Mouse (Mus musculus) neural tube, embryonic 11.5 days (tissue): ENCODE measurements around the gene Wfdc6a. TPM values are rescaled to one million over a fixed set of nuclear protein-coding genes. Genes with fewer than 3 reads are reported as not detected.
"Not testable (repeated sequence)": the region's sequence is repeated elsewhere in the genome, so short reads cannot be mapped to it uniquely, and the experiment has no call there.

Experiments used
- ATAC-seq: fragments of 200-750 bp; cut with Nextera tagmentation; 2 replicates; pipeline ENCODE4 v1.8.0; 2017; ENCODE audit warnings: moderate number of reproducible peaks, mild to moderate bottlenecking, moderate TSS enrichment, moderate library complexity; ENCODE audit not compliant: insufficient read depth, low FRiP score, low TSS enrichment
- DNase-seq: peaks from one replicate; pipeline ENCODE4 v3.0.0-alpha.2; 2015; ENCODE audit warnings: low spot score
- H3K27ac ChIP-seq: fragments of 300-500 bp; sonication (generic); 2 replicates; pipeline ENCODE4 v1.5.1; 2014; ENCODE audit warnings: low read depth, mild to moderate bottlenecking, low read length
- H3K27me3 ChIP-seq: fragments of 300-500 bp; sonication (generic); 2 replicates; pipeline ENCODE4 v1.6.1; 2014; ENCODE audit warnings: mild to moderate bottlenecking, low read length, mixed read lengths; ENCODE audit not compliant: control insufficient read depth, insufficient read depth
- H3K36me3 ChIP-seq: fragments of 300-500 bp; sonication (generic); 2 replicates; pipeline ENCODE4 v1.6.1; 2014; ENCODE audit warnings: mild to moderate bottlenecking, low read length, moderate library complexity, mixed read lengths; ENCODE audit not compliant: control insufficient read depth, insufficient read depth
- H3K4me1 ChIP-seq: fragments of 300-500 bp; sonication (generic); 2 replicates; pipeline ENCODE4 v1.6.1; 2014; ENCODE audit warnings: low read length, mixed read lengths; ENCODE audit not compliant: control insufficient read depth, insufficient read depth
- H3K4me2 ChIP-seq: fragments of 300-500 bp; sonication (generic); 2 replicates; pipeline ENCODE4 v1.6.1; 2014; ENCODE audit warnings: low read depth, mild to moderate bottlenecking, moderate library complexity
- H3K4me3 ChIP-seq: fragments of 300-500 bp; sonication (generic); 2 replicates; pipeline ENCODE4 v1.5.1; 2014; ENCODE audit warnings: low read depth, low read length
- H3K9ac ChIP-seq: fragments of 300-500 bp; sonication (generic); 2 replicates; pipeline ENCODE4 v1.6.1; 2014; ENCODE audit warnings: mild to moderate bottlenecking, low read length
- H3K9me3 ChIP-seq: fragments of 300-500 bp; sonication (generic); 2 replicates; pipeline ENCODE4 v1.6.1; 2016; ENCODE audit warnings: low read length; ENCODE audit not compliant: control insufficient read depth
- WGBS: fragments of 180-500 bp; shearing (Covaris S2); extraction: QIAGEN DNeasy Blood & Tissue Kit; methylation state at CpG from one replicate; pipeline ENCODE4 v1.1.7; 2014; 5-methylcytosine and 5-hydroxymethylcytosine counted together
- polyA plus RNA-seq: library from polyadenylated mRNA; unstranded; fragments of >200 nt; fragmentation: Nextera tagmentation; extraction: Ambion mirVana; gene quantifications from 2 replicates; pipeline ENCODE4 v1.2.1, GENCODE M21; 2014

Wfdc6a gene
- polyA plus RNA-seq, 1 experiment from 2014 or later = not detected

GRCm38 (mm10) chr2:164593494-164593893 lies 8.2 kb upstream of the Wfdc6a start, which contains the start of gene Eppin:
TSS of gene Eppin (minus strand) at chr2:164593594.
- no peak within 1 kb of the TSS for H3K4me3 ChIP-seq
- no peak within 1 kb of the TSS for H3K9ac ChIP-seq
- no peaks in the 10 kb centered on the region for H3K36me3 ChIP-seq
- ATAC-seq (no peak), DNase-seq (no peak)
- H3K4me1 ChIP-seq = no peaks in the 10 kb centered on the region
- no peaks in the 10 kb centered on the region for H3K27me3 ChIP-seq
- WGBS = 83% methylated on average over 4 of the region's 4 CpGs
- no peaks in the 10 kb centered on the region for H3K9me3 ChIP-seq
- H3K4me2 ChIP-seq = no peak within 1 kb of the TSS
- H3K27ac ChIP-seq = no peak within 1 kb of the TSS

- whole genome bisulfite sequencing = 11% methylated on average over 4 of the region's 4 CpGs
- Histone ChIP-seq H3K9me3 (no peaks in the 10 kb centered on the region), H3K36me3 (no peaks in the 10 kb centered on the region), H3K27me3 (no peaks in the 10 kb centered on the region), H3K4me3 (no peak overlapping the region), H3K4me1 (no peaks in the 10 kb centered on the region; the same call in 1 of the 2 replicates), H3K27ac (no peak overlapping the region), H3K9ac (no peak overlapping the region), H3K4me2 (no peak overlapping the region)
- DNase-seq (peak; percentile 44), ATAC-seq (no peak)
Observed at GRCm38 (mm10) chr2:164592014-164592413, 6.8 kb upstream of the Wfdc6a start.

DNA sequence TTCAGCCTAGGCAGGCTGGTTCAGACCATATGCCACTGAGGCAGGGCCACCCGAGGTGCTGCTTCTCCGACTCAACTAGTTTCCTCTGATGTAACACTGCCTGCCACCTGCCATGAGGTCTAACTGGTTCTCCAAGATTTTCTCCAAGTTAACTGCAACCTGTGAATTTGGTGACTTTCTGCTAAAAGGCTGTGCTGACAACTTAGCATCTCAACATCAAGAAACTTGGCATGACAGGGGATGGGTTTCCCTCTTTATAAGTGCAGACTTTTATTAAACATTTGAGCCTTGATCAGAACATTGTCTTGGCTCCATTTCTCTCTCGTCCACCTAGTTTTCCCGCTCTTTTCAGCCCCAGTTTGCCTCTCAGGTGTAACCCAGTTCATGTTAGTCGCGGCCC lies 11.9 kb downstream of the Wfdc6a start, which contains the start of gene Spint3:
Gene Spint3 (minus strand): TSS at position 101 of the 400 bp plus-strand sequence.
- H3K9me3 ChIP-seq, H3K27me3 ChIP-seq, H3K9ac ChIP-seq, H3K4me2 ChIP-seq, H3K27ac ChIP-seq, H3K4me3 ChIP-seq, H3K4me1 ChIP-seq, H3K36me3 ChIP-seq, DNase-seq, ATAC-seq: not testable (repeated sequence)
- WGBS = 79% methylated on average over 6 of the region's 6 CpGs

DNA sequence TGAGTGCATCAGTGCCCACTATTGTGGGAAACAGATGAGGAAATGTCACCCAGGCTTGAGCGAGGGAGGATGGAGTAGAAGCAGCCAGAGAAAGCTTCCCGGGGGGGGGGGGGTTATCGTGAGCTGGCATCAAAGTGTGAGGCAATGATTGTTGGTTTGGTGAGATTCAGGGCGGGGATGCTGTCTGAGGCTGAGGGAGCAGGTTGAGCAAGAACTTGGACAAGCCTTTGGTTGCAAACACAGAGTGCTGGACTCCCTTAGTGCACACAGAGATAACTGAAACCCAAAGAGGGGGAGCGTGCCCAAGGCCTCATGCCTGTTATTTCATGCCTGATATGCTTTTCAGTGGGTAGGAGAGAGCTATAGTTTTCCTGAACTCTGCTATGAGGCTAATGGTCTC lies 17.8 kb downstream of the Wfdc6a start:
- ATAC-seq = no peak

GRCm38 (mm10) chr2:164566997-164567396 lies 18.2 kb downstream of the Wfdc6a start:
- no peaks in the 10 kb centered on the region for H3K36me3 ChIP-seq
- H3K27me3 ChIP-seq = 0 out of 2 replicates have a peak, but pooled peaks cover 8% of the 10 kb centered on the region
- DNase-seq (no peak), ATAC-seq (no peak)
- H3K4me2 ChIP-seq = no peak overlapping the region
- no peak overlapping the region for H3K9ac ChIP-seq
- no peak overlapping the region for H3K27ac ChIP-seq
- H3K4me1 ChIP-seq = 0 out of 2 replicates have a peak, but pooled peaks cover 3% of the 10 kb centered on the region
- WGBS = 92% methylated on average over 2 of the region's 2 CpGs
- no peaks in the 10 kb centered on the region for H3K9me3 ChIP-seq
- H3K4me3 ChIP-seq = no peak overlapping the region

More for the DNA sequence above, 17.8 kb downstream of the Wfdc6a start:
- no peak overlapping the region for H3K27ac ChIP-seq
- no peak overlapping the region for H3K9ac ChIP-seq
- WGBS = 95% methylated on average over 5 of the region's 5 CpGs
- DNase-seq = no peak
- H3K4me2 ChIP-seq = no peak overlapping the region
- 0 out of 2 replicates have a peak, but pooled peaks cover 3% of the 10 kb centered on the region for H3K4me1 ChIP-seq
- H3K36me3 ChIP-seq = no peaks in the 10 kb centered on the region
- H3K9me3 ChIP-seq = no peaks in the 10 kb centered on the region
- no peak overlapping the region for H3K4me3 ChIP-seq
- 0 out of 2 replicates have a peak, but pooled peaks cover 5% of the 10 kb centered on the region for H3K27me3 ChIP-seq

DNA sequence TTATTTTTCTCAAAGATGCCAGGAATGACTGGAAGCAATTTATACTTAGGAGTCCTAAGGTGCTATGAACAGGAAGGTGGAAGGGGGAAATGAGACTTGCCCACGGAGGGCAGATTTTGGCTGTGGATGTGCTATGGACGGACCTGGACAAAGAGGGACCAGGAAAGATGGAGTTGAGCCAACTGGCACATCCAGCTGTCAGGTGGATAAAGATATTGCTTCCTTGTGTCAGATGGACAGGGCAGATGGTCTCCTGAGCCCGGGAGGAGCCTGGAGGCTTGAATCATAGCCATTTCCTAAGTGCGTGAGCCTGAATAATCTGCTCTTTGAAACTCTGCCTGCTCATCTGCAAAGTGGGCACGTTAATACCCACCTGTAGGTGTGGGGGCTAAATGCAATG lies 20.9 kb downstream of the Wfdc6a start:
- WGBS = 75% methylated on average over 5 of the region's 5 CpGs
- Histone ChIP-seq H3K4me1 (0 out of 2 replicates have a peak, but pooled peaks cover 3% of the 10 kb centered on the region), H3K4me2 (no peak overlapping the region), H3K36me3 (no peaks in the 10 kb centered on the region), H3K4me3 (no peak overlapping the region), H3K27me3 (0 out of 2 replicates have a peak, but pooled peaks cover 8% of the 10 kb centered on the region), H3K9ac (no peak overlapping the region), H3K27ac (no peak overlapping the region), H3K9me3 (no peaks in the 10 kb centered on the region)
- DNase-seq = no peak
- no peak for ATAC-seq

- ATAC-seq = peak; percentile 53
- Histone ChIP-seq H3K27me3 (0 out of 2 replicates have a peak, but pooled peaks cover 8% of the 10 kb centered on the region), H3K9me3 (no peaks in the 10 kb centered on the region), H3K9ac (peak overlapping the region; percentile 65), H3K4me1 (0 out of 2 replicates have a peak, but pooled peaks cover 3% of the 10 kb centered on the region), H3K36me3 (no peaks in the 10 kb centered on the region), H3K4me3 (peak overlapping the region; percentile 37), H3K27ac (no peak overlapping the region), H3K4me2 (peak overlapping the region; percentile 61)
- WGBS = under 1% methylated on average over 32 of the region's 32 CpGs
- peak; percentile 69 for DNase-seq
Observed at GRCm38 (mm10) chr2:164563339-164564038, 21.8 kb downstream of the Wfdc6a start.

DNA sequence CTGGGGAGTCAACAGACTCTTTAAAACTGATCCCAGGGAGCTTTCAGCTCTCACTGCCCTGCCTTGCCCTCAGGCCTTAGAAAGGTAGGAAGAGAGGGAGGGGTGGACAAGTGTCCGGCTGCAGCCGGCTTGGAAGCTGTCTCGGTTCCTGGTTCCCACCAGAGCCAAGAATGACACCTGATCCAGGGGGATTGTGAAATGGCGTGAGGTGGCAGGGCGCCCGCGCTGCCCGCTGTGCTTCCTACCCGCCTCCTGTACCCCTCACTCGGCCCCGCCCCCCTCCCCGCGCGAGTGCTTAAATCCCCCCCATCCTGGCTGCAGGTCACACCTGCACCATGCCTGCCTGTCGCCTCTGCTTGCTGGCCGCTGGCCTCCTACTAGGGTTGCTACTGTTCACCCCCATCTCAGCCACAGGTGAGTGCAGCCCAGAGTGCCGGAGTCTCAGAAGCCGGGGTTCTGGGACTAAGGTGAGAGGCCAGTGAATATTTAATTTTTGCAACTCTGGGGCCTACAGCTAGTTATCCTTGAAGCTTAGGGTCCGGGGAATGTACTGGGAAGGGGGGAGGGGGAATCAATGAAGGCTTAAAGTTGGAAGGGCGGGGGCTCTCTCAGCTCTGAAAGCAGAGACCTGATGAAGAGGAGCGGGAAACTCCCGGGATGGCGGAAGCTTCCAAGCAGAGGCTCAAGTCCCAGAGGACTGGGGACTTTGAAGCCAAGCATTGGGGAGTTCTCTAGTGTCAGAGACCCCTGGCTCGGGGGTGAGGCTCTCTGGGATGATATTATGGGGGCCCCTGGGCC lies 22.7 kb downstream of the Wfdc6a start, which contains the start of gene Wfdc2:
Gene Wfdc2 (plus strand): TSS at position 23 of the 798 bp plus-strand sequence.
- H3K4me3 ChIP-seq = peak within 1 kb of the TSS; percentile 37
- DNase-seq (peak; percentile 34), ATAC-seq (no peak)
- H3K27ac ChIP-seq = no peak within 1 kb of the TSS
- 3% methylated on average over 24 of the region's 24 CpGs for WGBS
- no peaks in the 10 kb centered on the region for H3K9me3 ChIP-seq
- H3K4me2 ChIP-seq = peak within 1 kb of the TSS; percentile 61
- H3K9ac ChIP-seq = peak within 1 kb of the TSS; percentile 65
- 0 out of 2 replicates have a peak, but pooled peaks cover 3% of the 10 kb centered on the region for H3K4me1 ChIP-seq
- no peaks in the 10 kb centered on the region for H3K36me3 ChIP-seq
- H3K27me3 ChIP-seq = 0 out of 2 replicates have a peak, but pooled peaks cover 8% of the 10 kb centered on the region
